Mouse (Mus musculus) E14TG2a.4 (cell line): ENCODE results near the gene Med11.

ENCODE experiments used
- CTCF ChIP-seq: conservative IDR thresholded peaks from 2 replicates; pipeline ENCODE4 v1.5.1; 2014; ENCODE audit warnings: low read length
- NANOG ChIP-seq: IDR thresholded peaks from 2 replicates; pipeline ENCODE4 v1.6.1; 2014; ENCODE audit warnings: borderline replicate concordance, low read length, mixed read lengths
- POU5F1 ChIP-seq: IDR thresholded peaks from 2 replicates; pipeline ENCODE4 v1.6.1; 2014; ENCODE audit warnings: low read length, borderline replicate concordance

DNA sequence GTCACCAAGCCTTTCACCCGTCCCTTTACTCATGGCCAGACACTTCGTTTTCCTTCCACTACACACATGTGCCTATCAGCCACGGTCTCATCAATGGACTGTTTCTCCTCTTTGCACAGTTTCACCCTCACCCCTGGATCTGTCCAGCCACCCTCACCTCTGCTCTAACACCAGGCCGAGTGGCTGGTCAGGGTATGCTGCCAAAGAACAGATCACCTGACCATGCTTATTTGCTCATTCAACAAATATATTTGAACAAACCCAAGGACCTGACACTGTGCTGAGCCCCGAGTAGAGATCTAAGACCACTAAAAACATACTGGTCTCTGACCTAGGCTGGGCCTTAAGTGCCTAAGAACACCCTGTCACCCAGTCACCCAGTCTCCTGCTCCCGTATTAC is 7.1 kb upstream of the Med11 start:
- TF ChIP-seq CTCF (no peak), NANOG (no peak), POU5F1 (no peak)
